Mouse (Mus musculus) gastrocnemius, adult 2 months (tissue): ENCODE measurements around the gene Ascc2. TPM values are rescaled to one million over a fixed set of nuclear protein-coding genes. Genes with fewer than 3 reads are reported as not detected.

Experiments used
- DNase-seq: peaks from one replicate; pipeline ENCODE4 v3.0.0; 2022
- H3K27ac ChIP-seq: fragments of 200-600 bp; 2 replicates; pipeline ENCODE4 v1.8.1; 2022; ENCODE audit warnings: mild to moderate bottlenecking
- H3K4me3 ChIP-seq: fragments of 200-600 bp; 2 replicates; pipeline ENCODE4 v1.8.1; 2022; ENCODE audit warnings: mild to moderate bottlenecking, moderate library complexity
- CTCF ChIP-seq: fragments of 200-600 bp; IDR thresholded peaks from 2 replicates; pipeline ENCODE4 v1.8.1; 2022; ENCODE audit warnings: antibody characterized with exemption, mild to moderate bottlenecking, moderate library complexity
- intact Hi-C: fragments of 180-260 bp; cut with DNase I; formaldehyde crosslinking; loops from one replicate; pipeline ENCODE4 v1.15.1; 2025
- total RNA-seq, 2 experiments: library from RNA; stranded (reverse); gene quantifications; 2 replicates each; pipeline ENCODE4 v1.2.3; 2021

Gene Ascc2
- total RNA-seq, 2 experiments from 2014 or later = 14.4 to 16.7 TPM

DNA sequence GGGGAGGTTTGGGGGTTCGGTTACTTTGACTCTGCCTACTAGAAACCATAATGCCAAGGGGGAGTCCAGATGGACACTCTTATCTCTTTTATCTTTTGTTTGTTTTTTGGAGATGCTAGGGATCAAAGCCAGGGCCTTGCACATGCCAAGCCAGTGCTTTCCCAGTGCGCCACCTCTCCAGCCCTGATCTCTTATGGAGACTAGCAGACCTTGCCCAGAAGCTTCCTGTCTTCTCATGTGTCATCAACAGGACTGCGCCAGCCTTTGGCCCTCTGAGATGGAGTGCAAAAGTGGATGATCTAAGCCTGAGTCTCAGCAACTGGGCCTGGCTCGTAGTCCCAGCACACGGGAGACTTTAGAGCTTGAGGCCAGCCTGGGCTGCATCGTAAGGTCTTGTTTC, 38.1 kb downstream of the Ascc2 start:
- Histone ChIP-seq H3K4me3 (no peak overlapping the region), H3K27ac (peak overlapping the region; percentile 35; the same call in 1 of the 2 replicates)
- intact Hi-C loops = no loop called here
- no peak for TF ChIP-seq CTCF
- DNase-seq = peak; percentile 52

DNA sequence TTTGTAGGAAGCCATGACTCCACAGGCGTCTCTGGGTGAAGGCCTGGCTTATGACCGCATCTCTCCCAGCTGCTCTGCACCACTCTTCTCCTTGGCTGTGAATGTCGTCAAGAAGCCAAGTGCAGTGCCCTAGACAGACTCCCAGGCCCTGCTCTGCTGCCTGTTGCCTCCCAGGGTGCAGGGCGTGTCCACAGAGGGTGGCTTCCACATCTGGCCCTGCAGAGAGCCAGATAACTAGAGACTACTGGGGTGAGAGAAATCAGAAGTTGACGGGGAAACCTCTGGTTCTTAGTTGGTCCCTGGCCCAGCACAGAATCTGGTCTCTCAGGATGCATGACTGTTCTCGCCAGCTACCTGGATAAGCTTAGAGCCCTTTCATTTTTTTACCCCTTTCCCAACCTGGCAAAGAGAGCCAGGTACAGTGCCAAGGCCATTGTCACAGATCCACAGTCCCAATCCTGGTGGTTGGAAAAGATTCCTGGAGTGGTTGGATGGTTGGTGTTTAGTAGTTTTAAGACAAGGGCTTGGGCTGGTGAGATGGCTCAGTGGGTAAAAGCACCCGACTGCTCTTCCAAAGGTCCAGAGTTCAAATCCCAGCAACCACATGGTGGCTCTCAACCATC, 39.8 kb downstream of the Ascc2 start:
- no peak overlapping the region for H3K27ac ChIP-seq
- no peak overlapping the region for H3K4me3 ChIP-seq
- no peak for DNase-seq
- no peak for TF ChIP-seq CTCF
- intact Hi-C loops = no loop called here

DNA sequence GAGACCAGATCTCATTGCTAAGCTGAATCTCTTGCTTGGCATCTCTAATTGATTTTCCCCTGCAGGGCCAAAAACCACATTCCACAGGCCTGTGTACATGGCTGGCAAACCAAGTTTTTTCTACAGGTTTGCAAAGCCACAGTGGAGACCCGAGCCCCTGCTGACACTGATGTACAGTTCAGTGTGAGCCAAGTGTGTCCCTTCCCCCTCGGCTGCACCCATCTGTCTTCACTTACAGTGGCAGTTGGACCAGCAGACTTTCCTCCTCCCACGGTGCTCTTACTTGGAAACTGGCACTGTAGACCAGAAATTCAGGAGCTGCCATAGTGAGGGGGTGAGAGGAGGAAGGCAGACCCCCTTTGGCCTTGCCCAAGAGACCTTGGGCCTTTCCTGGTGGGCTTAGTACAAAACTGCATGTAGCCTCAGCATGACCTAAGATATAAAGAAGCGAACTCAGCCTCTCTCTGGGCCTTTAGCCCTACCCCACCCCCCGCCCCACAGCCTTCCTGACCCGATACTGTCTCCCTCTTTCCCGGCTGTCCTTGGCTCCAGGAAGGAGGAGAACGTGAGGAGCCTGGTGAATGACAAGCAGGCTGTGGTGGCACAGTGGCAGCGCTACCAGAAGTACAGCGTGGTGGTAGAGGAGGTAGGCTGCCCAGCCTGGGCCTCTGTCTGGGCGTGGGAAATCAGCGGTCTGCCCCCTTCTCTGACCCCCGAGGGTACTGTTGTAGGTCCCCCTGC, 41.3 kb downstream of the Ascc2 start:
- DNase-seq = no peak
- H3K27ac ChIP-seq = no peak overlapping the region
- no peak for TF ChIP-seq CTCF
- intact Hi-C loops = no loop called here
- no peak overlapping the region for H3K4me3 ChIP-seq

DNA sequence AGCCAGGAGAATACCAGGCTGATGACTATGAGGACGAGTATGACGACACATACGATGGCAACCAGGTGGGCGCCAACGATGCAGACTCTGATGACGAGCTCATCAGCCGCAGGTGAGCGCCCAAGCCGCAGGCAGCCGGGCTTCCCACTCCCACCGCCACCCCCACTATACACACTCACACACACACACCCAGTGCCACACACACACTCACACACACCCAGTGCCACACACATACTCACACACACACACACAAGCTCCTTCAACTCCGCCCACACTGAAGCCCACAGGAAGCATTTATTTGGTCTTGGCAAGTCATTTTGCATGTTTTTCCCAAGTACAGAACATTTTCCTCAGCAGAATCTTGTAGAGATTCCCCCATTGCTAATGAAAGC, 41.9 kb downstream of the Ascc2 start:
- no peak for TF ChIP-seq CTCF
- Histone ChIP-seq H3K27ac (no peak overlapping the region), H3K4me3 (no peak overlapping the region)
- DNase-seq = no peak
- intact Hi-C loops = no loop called here

DNA sequence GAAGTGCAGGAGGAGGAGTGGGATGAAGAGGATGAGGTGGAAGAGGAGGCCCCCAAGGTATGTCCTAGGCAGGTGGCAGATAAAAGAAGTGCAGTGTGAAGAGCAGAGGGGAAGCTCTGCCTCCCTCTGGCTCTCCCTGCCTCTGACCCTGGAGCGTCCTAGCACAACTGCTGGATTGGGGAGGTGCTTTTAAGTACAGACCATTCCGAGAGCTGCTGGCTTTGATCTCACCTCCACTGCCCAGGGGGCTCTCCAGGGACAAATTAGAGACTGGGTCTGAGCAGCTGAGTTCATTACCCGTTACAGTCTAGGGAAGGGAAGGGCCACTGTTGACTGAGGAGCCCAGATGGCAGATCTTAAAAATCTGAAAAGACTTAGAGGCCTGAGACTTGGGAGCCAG, 42.6 kb downstream of the Ascc2 start:
- no peak for DNase-seq
- no peak for TF ChIP-seq CTCF
- intact Hi-C loops = no loop called here
- Histone ChIP-seq H3K27ac (no peak overlapping the region), H3K4me3 (no peak overlapping the region)

DNA sequence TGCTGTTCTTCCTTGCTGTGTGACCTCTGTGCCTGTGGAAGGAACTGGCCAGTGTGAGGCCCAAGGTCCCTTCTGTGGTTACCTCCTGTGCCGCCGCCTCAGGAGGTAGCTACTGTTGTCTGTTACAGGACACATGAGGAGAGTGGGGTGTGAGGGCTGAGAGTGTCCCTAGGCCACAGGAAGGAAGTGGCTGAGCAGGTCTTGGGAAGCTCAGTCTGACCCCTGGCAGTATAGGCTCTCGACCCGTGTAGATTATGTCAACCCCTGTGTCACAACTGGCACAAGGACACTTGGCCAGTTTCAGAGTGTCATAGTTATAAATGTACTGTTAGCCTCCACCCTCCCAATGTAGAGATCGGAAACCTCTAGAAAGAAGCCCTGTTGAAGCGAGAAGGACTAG, 46.0 kb downstream of the Ascc2 start:
- no peak for DNase-seq
- intact Hi-C loops = no loop called here
- no peak overlapping the region for H3K27ac ChIP-seq
- no peak for TF ChIP-seq CTCF
- H3K4me3 ChIP-seq = no peak overlapping the region

DNA sequence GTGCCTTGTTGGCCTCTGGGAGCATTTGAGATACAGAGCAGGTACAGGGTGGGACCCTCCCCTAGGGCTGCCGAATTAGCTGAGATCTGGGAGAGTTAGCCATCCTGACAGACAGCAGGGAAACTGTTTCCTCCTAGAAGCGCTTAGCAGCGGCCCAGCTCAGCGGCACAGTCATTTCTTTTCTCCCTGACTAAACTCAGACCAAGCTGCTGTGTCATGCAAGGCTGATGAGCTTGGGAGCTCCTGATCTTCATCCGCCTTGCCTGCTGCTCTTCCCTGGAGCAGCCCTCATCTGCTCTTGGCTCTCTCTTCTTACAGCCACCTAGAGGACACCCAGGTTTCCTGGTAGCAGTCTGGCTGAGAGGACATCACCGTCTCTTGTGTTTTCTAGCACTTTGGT, 46.6 kb downstream of the Ascc2 start:
- no peak for TF ChIP-seq CTCF
- intact Hi-C loops = no loop called here
- no peak overlapping the region for H3K4me3 ChIP-seq
- no peak overlapping the region for H3K27ac ChIP-seq
- no peak for DNase-seq

DNA sequence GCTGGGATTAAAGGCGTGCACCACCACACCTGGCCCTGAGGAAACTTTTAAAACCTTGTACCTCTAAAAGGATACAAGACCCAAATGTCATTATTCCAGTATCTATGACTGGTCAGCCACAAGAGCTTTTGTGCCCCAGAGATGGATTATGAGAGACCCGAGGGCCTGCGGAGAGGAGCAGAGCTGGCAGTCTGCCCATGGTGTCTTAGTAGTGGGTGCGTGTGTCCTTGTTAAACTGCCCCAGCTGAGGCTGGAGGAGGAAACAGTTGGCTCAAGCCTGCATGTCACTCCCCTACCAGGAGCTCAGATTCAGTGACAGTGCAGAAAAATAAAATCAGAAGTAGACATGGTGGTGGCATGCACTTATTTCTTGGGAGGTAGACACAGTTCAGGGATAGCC, 47.5 kb downstream of the Ascc2 start:
- no peak overlapping the region for H3K4me3 ChIP-seq
- H3K27ac ChIP-seq = no peak overlapping the region
- TF ChIP-seq CTCF = no peak
- intact Hi-C loops = no loop called here
- no peak for DNase-seq

DNA sequence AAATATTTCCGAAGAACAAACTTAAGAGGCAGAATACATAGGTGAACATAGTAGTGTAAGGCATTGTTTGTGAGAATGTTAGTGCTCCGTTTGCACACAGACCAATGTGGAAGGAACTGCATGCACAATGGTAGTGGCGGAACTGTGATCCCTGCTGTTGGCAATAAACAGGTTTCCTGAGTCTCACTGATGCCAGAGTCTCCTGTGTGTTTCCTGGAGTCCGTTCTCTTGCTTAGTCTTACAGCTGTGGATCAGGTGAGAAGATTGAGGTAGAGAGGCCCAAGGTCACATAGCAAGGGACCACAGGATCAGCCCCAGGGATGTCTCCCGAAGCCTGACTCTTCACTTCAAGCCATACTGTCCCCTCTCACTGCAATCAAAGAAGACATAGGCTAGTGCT, 48.0 kb downstream of the Ascc2 start:
- Histone ChIP-seq H3K27ac (no peak overlapping the region), H3K4me3 (no peak overlapping the region)
- no peak for TF ChIP-seq CTCF
- intact Hi-C loops = no loop called here
- DNase-seq = no peak

DNA sequence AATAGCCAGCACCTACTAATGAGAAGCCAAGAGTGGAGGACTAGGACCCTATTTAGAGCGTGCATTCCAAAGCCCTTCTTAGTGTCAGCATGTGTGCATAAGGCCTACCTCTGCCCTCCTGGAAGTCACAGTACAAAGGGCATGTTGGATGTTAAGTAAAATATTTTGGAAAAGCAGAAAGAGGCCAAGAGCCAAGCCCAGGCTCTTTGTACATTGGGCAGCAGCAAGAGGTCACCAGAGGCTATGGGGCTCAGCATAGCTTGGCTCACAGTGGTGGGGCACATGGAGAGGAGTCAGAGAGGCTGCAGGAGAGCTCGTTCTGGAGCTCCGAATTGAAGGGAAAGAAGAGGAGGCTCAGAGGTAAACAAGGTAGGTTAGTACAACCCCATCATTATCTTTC, 49.5 kb downstream of the Ascc2 start:
- DNase-seq = no peak
- Histone ChIP-seq H3K4me3 (no peak overlapping the region), H3K27ac (no peak overlapping the region)
- intact Hi-C loops = no loop called here
- no peak for TF ChIP-seq CTCF

DNA sequence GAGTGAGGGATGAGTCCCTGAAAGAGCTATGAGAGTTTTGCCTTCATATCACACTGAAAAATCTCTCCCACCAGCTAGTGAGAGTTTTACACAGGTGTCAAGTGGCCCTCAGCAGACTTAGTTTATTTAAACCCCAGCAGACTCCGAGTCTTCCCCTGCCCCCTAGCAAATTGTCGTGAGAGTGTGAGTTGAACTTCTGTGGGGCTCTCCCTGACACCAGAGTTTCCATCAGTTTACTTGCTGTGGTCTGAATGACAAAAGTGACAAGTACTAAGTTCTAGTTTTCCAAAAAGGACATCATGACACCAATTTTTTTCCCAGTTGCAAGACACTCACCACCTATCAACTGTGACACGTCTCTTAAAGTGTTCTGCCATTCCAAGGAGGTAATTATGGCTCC, 50.3 kb downstream of the Ascc2 start:
- DNase-seq = no peak
- intact Hi-C loops = no loop called here
- Histone ChIP-seq H3K4me3 (no peak overlapping the region), H3K27ac (no peak overlapping the region)
- TF ChIP-seq CTCF = no peak

DNA sequence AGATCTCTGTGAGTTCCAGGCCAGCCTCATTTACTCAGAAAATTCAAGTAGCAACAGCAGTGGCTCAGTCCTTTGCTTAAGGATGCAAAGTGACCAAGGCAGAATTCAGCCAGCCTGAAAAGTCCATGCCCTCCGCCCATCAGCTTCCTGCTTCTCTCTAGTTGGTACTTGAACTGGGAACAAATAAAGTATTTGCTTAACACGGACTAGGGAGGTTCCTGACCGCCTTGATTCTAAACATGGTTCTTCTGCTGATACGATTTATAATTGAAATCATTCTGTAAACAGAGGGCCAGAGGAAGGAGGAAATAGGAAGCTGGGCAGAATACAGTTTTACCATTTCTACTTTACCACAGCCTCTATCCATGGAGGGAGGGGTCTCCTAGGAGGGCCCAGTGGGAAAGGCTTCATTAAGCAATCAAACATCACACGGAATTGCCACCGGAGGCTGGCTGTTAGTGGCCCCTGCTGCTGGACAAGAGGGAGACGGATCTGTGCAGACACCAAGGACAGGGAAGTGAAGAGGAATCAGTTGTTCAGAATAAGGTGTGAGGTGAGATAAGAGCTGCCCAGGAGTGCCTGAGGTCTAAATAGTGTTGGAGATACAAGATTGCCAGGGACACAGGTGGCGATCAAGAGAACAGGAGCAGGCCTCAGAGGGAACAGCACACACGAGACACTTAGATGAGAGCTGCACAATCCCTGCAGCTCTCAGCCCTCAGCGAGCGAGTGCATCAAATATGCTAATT, 51.3 kb downstream of the Ascc2 start:
- no peak for DNase-seq
- TF ChIP-seq CTCF = no peak
- H3K27ac ChIP-seq = no peak overlapping the region
- intact Hi-C loops = no loop called here
- no peak overlapping the region for H3K4me3 ChIP-seq

DNA sequence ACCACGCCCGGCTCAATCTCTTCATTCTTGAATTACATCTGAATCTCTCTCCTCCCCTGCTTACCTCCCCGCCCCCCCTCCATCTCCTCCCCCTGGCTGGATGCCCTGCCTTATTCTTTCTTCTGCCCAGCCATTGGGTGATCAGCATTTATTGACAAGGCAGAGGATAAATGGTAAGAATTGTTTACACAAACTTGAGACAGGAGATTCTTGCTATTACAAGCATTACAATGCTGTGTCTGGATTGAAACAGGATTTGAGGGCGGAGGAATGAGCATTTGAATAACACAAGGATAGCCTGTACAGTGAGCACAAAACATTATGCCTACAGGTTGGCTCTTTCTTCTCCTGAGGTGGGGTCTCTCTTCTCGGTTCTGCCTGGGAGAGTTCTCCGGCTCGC, 52.8 kb downstream of the Ascc2 start:
- Histone ChIP-seq H3K27ac (no peak overlapping the region), H3K4me3 (no peak overlapping the region)
- no peak for TF ChIP-seq CTCF
- intact Hi-C loops = no loop called here
- no peak for DNase-seq
